Mouse (Mus musculus) forebrain, embryonic 13.5 days (tissue): ENCODE results near the gene Htr1f. TPM values are rescaled to one million over a fixed set of nuclear protein-coding genes. Genes with fewer than 3 reads are reported as not detected.

Source experiments
- ATAC-seq: fragments of 200-750 bp; cut with Nextera tagmentation; 2 replicates; pipeline ENCODE4 v1.8.0; 2017
- H3K27ac ChIP-seq: fragments of 300-500 bp; sonication (generic); 2 replicates; pipeline ENCODE4 v1.5.1; 2015; ENCODE audit warnings: inconsistent platforms, mild to moderate bottlenecking, moderate library complexity
- H3K27me3 ChIP-seq: fragments of 300-500 bp; sonication (generic); 2 replicates; pipeline ENCODE4 v1.6.1; 2015; ENCODE audit warnings: mild to moderate bottlenecking, inconsistent platforms
- H3K36me3 ChIP-seq: fragments of 300-500 bp; sonication (generic); 2 replicates; pipeline ENCODE4 v1.6.1; 2015; ENCODE audit warnings: mild to moderate bottlenecking, inconsistent platforms; ENCODE audit not compliant: poor library complexity, severe bottlenecking
- H3K4me1 ChIP-seq: fragments of 300-500 bp; sonication (generic); 2 replicates; pipeline ENCODE4 v1.6.1; 2015; ENCODE audit warnings: inconsistent platforms
- H3K4me2 ChIP-seq: fragments of 300-500 bp; sonication (generic); 2 replicates; pipeline ENCODE4 v1.6.1; 2015; ENCODE audit warnings: inconsistent platforms, mild to moderate bottlenecking, moderate library complexity
- H3K4me3 ChIP-seq: fragments of 300-500 bp; sonication (generic); 2 replicates; pipeline ENCODE4 v1.5.1; 2015; ENCODE audit warnings: mild to moderate bottlenecking, inconsistent platforms
- H3K9ac ChIP-seq: fragments of 300-500 bp; sonication (generic); 2 replicates; pipeline ENCODE4 v1.6.1; 2015; ENCODE audit warnings: mild to moderate bottlenecking, inconsistent platforms
- H3K9me3 ChIP-seq: fragments of 300-500 bp; sonication (generic); replicated peaks from 2 replicates; pipeline ENCODE4 v1.6.1; 2016; ENCODE audit warnings: inconsistent platforms
- WGBS: fragments of 180-500 bp; shearing (Covaris S2); methylation state at CpG from one replicate; pipeline ENCODE4 v1.1.7; 2015; 5-methylcytosine and 5-hydroxymethylcytosine counted together
- microRNA-seq: library from miRNA; unstranded; fragments of <30 nt; microRNA quantifications from one replicate; pipeline ENCODE4, GENCODE M21; 2016
- polyA plus RNA-seq: library from polyadenylated mRNA; unstranded; fragments of >200 nt; fragmentation: Nextera tagmentation; extraction: Ambion mirVana; gene quantifications from 2 replicates; pipeline ENCODE4 v1.2.1, GENCODE M21; 2015

Gene Htr1f
- polyA plus RNA-seq, 1 experiment from 2014 or later: 0.17 TPM

- Histone ChIP-seq H3K36me3 (no peaks in the 10 kb centered on the region), H3K27ac (no peak overlapping the region), H3K27me3 (no peaks in the 10 kb centered on the region), H3K4me1 (0 out of 2 replicates have a peak, but pooled peaks cover 5% of the 10 kb centered on the region), H3K4me3 (no peak overlapping the region), H3K4me2 (no peak overlapping the region), H3K9me3 (no peaks in the 10 kb centered on the region), H3K9ac (no peak overlapping the region)
- 62% methylated on average over 3 of the region's 3 CpGs for WGBS
- ATAC-seq: no peak
These were observed 224.7 kb downstream of the Htr1f start for GRCm38 (mm10) chr16:64880986-64881385.

- H3K27me3 ChIP-seq: no peaks in the 10 kb centered on the region
- 88% methylated on average over 5 of the region's 5 CpGs for WGBS
- no peak overlapping the region for H3K4me2 ChIP-seq
- no peak overlapping the region for H3K9ac ChIP-seq
- 0 out of 2 replicates have a peak, but pooled peaks cover 5% of the 10 kb centered on the region for H3K4me1 ChIP-seq
- ATAC-seq: no peak
- no peaks in the 10 kb centered on the region for H3K36me3 ChIP-seq
- no peak overlapping the region for H3K27ac ChIP-seq
- H3K9me3 ChIP-seq: no peaks in the 10 kb centered on the region
- no peak overlapping the region for H3K4me3 ChIP-seq
These were observed 225.9 kb downstream of the Htr1f start for GRCm38 (mm10) chr16:64879735-64880134.

DNA sequence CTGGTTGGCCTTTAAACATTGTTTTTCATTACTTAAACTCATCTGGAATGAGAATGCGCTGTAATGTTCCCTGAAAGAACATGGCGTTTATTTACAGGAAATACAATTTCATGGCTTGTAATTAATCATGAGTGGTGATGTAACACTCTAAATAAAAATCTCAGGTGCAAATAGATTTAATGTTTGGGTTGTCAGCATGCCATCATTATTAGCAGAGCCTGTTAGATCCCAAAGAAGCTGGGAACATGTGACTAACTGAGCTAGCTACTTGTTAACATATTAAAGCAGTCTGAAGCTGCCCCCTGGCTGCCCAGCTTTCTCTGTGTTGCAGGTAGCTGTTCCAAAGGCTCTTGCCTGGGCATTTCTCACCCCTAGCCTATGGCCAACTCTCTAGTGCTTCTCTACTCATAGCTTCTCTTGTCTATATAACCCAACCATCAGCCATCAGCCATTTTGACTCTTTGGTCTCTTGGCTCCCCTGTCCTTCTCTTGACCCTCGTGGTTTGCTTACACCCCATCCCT lies 227.0 kb downstream of the Htr1f start:
- Histone ChIP-seq H3K4me2 (no peak overlapping the region), H3K9me3 (no peaks in the 10 kb centered on the region), H3K9ac (no peak overlapping the region), H3K27me3 (no peaks in the 10 kb centered on the region), H3K4me3 (no peak overlapping the region), H3K4me1 (no peaks in the 10 kb centered on the region), H3K27ac (no peak overlapping the region), H3K36me3 (no peaks in the 10 kb centered on the region)
- no peak for ATAC-seq
- WGBS: 91% methylated on average over 3 of the region's 3 CpGs

GRCm38 (mm10) chr16:64877314-64877713 lies 228.3 kb downstream of the Htr1f start:
- Histone ChIP-seq H3K36me3 (no peaks in the 10 kb centered on the region), H3K9ac (no peak overlapping the region), H3K27ac (no peak overlapping the region), H3K4me3 (no peak overlapping the region), H3K9me3 (no peaks in the 10 kb centered on the region), H3K27me3 (no peaks in the 10 kb centered on the region), H3K4me2 (no peak overlapping the region), H3K4me1 (no peaks in the 10 kb centered on the region)
- 88% methylated on average over 3 of the region's 3 CpGs for WGBS
- no peak for ATAC-seq

DNA sequence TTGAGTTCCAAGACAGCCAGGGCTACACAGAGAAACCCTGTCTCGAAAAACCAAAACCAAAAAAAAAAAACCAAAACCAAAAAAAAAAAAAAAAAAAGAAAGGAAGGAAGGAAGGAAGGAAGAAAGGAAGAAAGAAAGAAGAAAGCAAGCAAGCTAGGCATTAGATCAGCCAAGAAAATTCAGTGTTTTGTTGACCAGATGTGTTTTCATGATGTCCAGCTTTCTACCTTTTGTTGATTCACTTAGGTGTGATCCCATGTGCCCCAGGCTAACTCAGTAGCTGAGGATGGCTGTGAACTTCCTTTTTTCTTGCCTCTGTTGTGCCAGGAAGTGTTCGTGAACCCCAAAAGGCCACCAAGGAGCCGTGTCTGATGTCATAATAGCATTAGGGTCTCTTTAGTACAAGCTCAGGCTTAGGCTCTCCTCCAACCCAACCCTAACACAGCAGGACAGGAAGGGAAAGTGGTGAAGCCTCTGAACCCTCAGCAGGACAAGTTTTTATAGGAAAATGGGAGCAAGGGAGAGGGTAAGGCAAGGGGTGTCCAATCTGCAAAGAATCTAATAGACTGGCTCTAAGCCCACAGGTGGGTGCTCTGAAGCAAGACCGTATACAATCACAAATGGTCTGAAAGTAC lies 228.9 kb downstream of the Htr1f start:
- Histone ChIP-seq H3K27ac (no peak overlapping the region), H3K27me3 (no peaks in the 10 kb centered on the region), H3K4me2 (no peak overlapping the region), H3K4me1 (no peaks in the 10 kb centered on the region), H3K9ac (no peak overlapping the region), H3K36me3 (no peaks in the 10 kb centered on the region), H3K4me3 (no peak overlapping the region), H3K9me3 (no peaks in the 10 kb centered on the region)
- 79% methylated on average over 4 of the region's 4 CpGs for WGBS
- no peak for ATAC-seq

DNA sequence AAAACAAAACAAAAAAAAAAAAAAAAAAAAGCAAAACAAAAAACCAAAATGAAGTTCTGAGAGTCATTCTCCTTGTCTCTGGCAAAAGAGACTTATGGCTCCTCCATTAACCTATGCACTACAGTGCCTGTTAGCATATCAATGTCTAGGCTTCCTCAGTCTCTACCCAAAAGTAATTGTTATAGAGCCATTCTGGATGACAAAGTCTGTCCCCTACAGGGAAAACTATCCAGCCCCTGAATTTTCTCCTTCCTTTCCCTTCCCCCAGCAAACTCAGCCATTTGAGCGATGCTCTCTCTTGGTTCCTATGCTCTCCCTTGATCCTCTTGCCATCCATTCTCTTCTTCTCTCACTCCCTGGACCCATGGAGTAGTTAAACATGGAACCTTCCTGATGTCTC lies 229.8 kb downstream of the Htr1f start:
- Histone ChIP-seq H3K27me3 (no peaks in the 10 kb centered on the region), H3K36me3 (no peaks in the 10 kb centered on the region), H3K9ac (no peak overlapping the region), H3K4me3 (no peak overlapping the region), H3K27ac (no peak overlapping the region), H3K9me3 (no peaks in the 10 kb centered on the region), H3K4me1 (no peaks in the 10 kb centered on the region), H3K4me2 (no peak overlapping the region)
- no peak for ATAC-seq
- 88% methylated on average over 1 of the region's 1 CpGs for WGBS

GRCm38 (mm10) chr16:64875384-64875783 lies 230.3 kb downstream of the Htr1f start:
- H3K4me3 ChIP-seq: no peak overlapping the region
- no peaks in the 10 kb centered on the region for H3K27me3 ChIP-seq
- ATAC-seq: no peak
- no peaks in the 10 kb centered on the region for H3K4me1 ChIP-seq
- H3K9me3 ChIP-seq: no peaks in the 10 kb centered on the region
- H3K9ac ChIP-seq: no peak overlapping the region
- H3K36me3 ChIP-seq: no peaks in the 10 kb centered on the region
- no peak overlapping the region for H3K27ac ChIP-seq
- WGBS: 96% methylated on average over 10 of the region's 10 CpGs
- no peak overlapping the region for H3K4me2 ChIP-seq

Small RNA genes lying within 50 kb of the gene (microRNA-seq; reads per million reads assigned to microRNA genes)
- gene Gm23374: not detected
